Mouse (Mus musculus): ENCODE measurements around the gene Rnf217. TPM values are rescaled to one million over a fixed set of nuclear protein-coding genes. Genes with fewer than 3 reads are reported as not detected.

Gene Rnf217
- polyA plus RNA-seq, 1 experiment from 2014 or later: 1.5 TPM

DNA sequence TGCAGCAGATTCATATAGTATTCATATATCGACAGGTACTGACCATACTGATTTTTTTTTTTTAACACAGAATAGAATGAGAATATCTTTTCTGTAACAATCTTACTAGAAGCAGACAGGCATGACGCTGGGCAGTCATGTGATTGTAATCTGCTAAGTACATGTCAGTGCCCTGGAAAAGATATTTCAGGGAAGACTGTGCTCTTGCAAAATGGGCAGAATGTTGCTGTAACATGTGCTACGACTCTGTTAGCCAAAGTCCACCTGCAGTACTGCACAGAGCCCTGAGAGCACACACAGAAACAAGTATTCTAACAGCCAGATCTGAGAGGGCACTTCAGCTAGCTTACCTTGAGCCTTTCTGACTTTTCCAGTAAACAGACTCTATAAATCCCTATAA lies 83.3 kb downstream of the Rnf217 start:
- no peaks in the 10 kb centered on the region for H3K36me3 ChIP-seq
- no peak overlapping the region for H3K4me2 ChIP-seq (replicated peaks)
- no peak overlapping the region for H3K9ac ChIP-seq (replicated peaks)
- no peak overlapping the region for H3K27ac ChIP-seq (replicated peaks)
- no peak for ATAC-seq (replicated peaks)
- H3K27me3 ChIP-seq: no peaks in the 10 kb centered on the region
- no peaks in the 10 kb centered on the region for H3K9me3 ChIP-seq
- peaks cover 5% of the 10 kb centered on the region; the same call in 1 of the 2 replicates for H3K4me1 ChIP-seq
- H3K4me3 ChIP-seq: no peak overlapping the region
- 90% methylated on average over 3 of the region's 3 CpGs for WGBS

DNA sequence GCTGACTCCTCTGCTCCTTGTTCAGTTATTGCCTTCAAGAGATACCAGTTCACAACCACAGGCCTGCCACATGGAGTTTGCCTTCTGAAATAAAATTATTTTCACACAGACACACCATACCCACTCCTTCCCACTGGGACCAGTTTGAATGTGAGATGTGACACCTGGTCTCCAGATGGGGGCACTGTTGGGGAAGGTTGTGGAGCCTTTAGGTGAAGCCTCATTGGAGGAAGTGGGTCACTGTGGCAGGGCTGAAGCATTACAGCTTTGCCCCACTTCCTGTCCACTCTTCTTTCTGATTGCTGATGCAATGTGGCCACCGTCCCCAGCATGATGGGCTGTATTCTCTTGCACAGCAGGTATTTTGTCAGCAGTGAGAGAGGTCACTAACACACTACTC lies 89.6 kb downstream of the Rnf217 start:
- peaks cover 7% of the 10 kb centered on the region; the same call in 1 of the 2 replicates for H3K4me1 ChIP-seq
- H3K36me3 ChIP-seq: no peaks in the 10 kb centered on the region
- ATAC-seq (replicated peaks): 0 out of 2 replicates have a peak, but pooled peaks have one; percentile 26
- H3K9me3 ChIP-seq: no peaks in the 10 kb centered on the region
- no peaks in the 10 kb centered on the region for H3K27me3 ChIP-seq
- H3K4me2 ChIP-seq (replicated peaks): no peak overlapping the region
- 48% methylated on average over 1 of the region's 1 CpGs for WGBS
- H3K9ac ChIP-seq (replicated peaks): no peak overlapping the region
- H3K27ac ChIP-seq (replicated peaks): no peak overlapping the region
- no peak overlapping the region for H3K4me3 ChIP-seq

GRCm38 (mm10) chr10:31518210-31518609 lies 90.8 kb downstream of the Rnf217 start:
- WGBS: 93% methylated on average over 4 of the region's 4 CpGs
- H3K4me2 ChIP-seq (replicated peaks): no peak overlapping the region
- no peak overlapping the region for H3K4me3 ChIP-seq
- H3K4me1 ChIP-seq: peaks cover 7% of the 10 kb centered on the region; the same call in 1 of the 2 replicates
- no peaks in the 10 kb centered on the region for H3K9me3 ChIP-seq
- ATAC-seq (replicated peaks): no peak
- no peak overlapping the region for H3K27ac ChIP-seq (replicated peaks)
- no peak overlapping the region for H3K9ac ChIP-seq (replicated peaks)
- H3K36me3 ChIP-seq: no peaks in the 10 kb centered on the region
- H3K27me3 ChIP-seq: no peaks in the 10 kb centered on the region

- Histone ChIP-seq H3K9ac (replicated peaks) (no peak overlapping the region), H3K27me3 (no peaks in the 10 kb centered on the region), H3K36me3 (no peaks in the 10 kb centered on the region), H3K4me1 (peaks cover 7% of the 10 kb centered on the region; the same call in 1 of the 2 replicates), H3K9me3 (no peaks in the 10 kb centered on the region), H3K4me2 (replicated peaks) (no peak overlapping the region), H3K27ac (replicated peaks) (no peak overlapping the region), H3K4me3 (no peak overlapping the region)
- ATAC-seq (replicated peaks): no peak
- 84% methylated on average over 4 of the region's 4 CpGs for WGBS
Measured at GRCm38 (mm10) chr10:31517192-31517591, 91.8 kb downstream of the Rnf217 start.

GRCm38 (mm10) chr10:31515897-31516296 lies 93.1 kb downstream of the Rnf217 start:
- H3K27ac ChIP-seq (replicated peaks): peak overlapping the region; percentile 53
- WGBS: 32% methylated on average over 1 of the region's 1 CpGs
- no peaks in the 10 kb centered on the region for H3K27me3 ChIP-seq
- H3K9ac ChIP-seq (replicated peaks): no peak overlapping the region
- H3K36me3 ChIP-seq: no peaks in the 10 kb centered on the region
- H3K4me2 ChIP-seq (replicated peaks): no peak overlapping the region
- peak; percentile 92 for ATAC-seq (replicated peaks)
- H3K9me3 ChIP-seq: no peaks in the 10 kb centered on the region
- H3K4me3 ChIP-seq: no peak overlapping the region
- H3K4me1 ChIP-seq: peaks cover 7% of the 10 kb centered on the region; the same call in 1 of the 2 replicates

DNA sequence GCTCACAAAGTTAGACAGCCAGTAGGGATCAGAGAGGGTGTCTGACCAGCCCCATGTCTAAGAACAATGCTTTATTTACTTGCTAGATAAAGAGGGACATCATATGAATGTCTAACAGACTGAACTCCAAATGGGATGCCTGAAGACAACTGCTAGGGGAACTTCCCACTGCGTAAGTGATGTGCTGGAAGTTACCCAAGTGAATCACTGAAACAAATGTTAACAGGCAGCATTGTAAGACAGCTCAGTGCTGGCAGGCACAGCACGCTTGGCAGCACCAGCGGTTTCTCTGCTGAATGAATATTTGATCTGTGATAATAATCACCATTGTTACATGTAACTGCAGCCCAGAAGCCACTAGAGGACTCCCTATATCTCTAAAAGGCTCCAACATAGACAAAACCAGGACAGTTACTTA lies 104.8 kb downstream of the Rnf217 start:
- 34% methylated on average over 3 of the region's 3 CpGs for WGBS
- Histone ChIP-seq H3K4me3 (no peak overlapping the region), H3K27ac (replicated peaks) (no peak overlapping the region), H3K4me1 (peaks cover 8% of the 10 kb centered on the region; the same call in 1 of the 2 replicates), H3K36me3 (no peaks in the 10 kb centered on the region), H3K4me2 (replicated peaks) (no peak overlapping the region), H3K27me3 (no peaks in the 10 kb centered on the region), H3K9me3 (no peaks in the 10 kb centered on the region), H3K9ac (replicated peaks) (no peak overlapping the region)
- peak; percentile 87 for ATAC-seq (replicated peaks)

GRCm38 (mm10) chr10:31503542-31504133 lies 105.3 kb downstream of the Rnf217 start:
- Histone ChIP-seq H3K27me3 (no peaks in the 10 kb centered on the region), H3K9me3 (no peaks in the 10 kb centered on the region), H3K27ac (replicated peaks) (no peak overlapping the region), H3K4me3 (no peak overlapping the region), H3K9ac (replicated peaks) (no peak overlapping the region), H3K4me2 (replicated peaks) (no peak overlapping the region), H3K4me1 (peaks cover 8% of the 10 kb centered on the region; the same call in 1 of the 2 replicates), H3K36me3 (no peaks in the 10 kb centered on the region)
- ATAC-seq (replicated peaks): peak; percentile 41; the same call in 1 of the 2 replicates
- WGBS: 73% methylated on average over 8 of the region's 8 CpGs

DNA sequence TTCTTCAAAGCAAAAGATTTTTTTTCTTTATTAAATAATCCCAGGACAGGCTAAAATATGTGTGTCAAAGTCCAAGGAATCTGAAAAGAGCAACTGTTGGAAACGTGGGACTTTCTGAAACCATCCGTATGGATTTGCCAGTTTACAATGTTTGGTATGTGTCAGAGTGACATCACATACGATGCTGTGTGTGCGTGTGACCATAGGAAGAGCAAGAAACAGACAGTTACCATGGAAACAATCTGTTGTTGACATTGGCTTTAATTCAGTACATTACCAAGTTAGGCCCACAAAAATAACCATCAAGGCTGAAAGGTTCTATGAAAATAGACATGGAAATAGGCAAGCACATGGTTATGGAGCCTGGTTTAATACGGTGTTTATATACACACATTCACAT lies 107.3 kb downstream of the Rnf217 start:
- no peaks in the 10 kb centered on the region for H3K36me3 ChIP-seq
- ATAC-seq (replicated peaks): peak; percentile 58
- no peak overlapping the region for H3K4me3 ChIP-seq
- H3K9ac ChIP-seq (replicated peaks): no peak overlapping the region
- H3K4me2 ChIP-seq (replicated peaks): no peak overlapping the region
- H3K4me1 ChIP-seq: peaks cover 8% of the 10 kb centered on the region; the same call in 1 of the 2 replicates
- no peaks in the 10 kb centered on the region for H3K27me3 ChIP-seq
- WGBS: 61% methylated on average over 5 of the region's 5 CpGs
- no peak overlapping the region for H3K27ac ChIP-seq (replicated peaks)
- H3K9me3 ChIP-seq: no peaks in the 10 kb centered on the region

DNA sequence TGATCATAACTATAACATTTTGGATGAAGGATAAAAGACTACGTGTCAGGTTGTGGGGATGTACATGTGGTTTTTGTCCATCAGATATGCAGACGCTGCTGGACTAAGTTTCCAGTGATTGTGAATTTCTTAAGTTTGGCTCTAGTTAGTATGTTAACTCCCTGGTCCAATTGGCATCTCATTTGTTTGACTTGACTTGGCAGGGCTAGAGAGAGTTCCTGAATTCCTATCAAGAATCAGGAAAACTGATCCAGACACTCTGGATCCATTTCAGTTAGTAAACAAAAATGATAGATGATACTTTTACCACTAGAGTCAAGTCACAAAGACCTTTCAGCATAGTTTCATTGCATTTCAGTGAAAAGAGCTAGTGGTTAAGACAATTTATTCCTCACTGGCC lies 112.1 kb downstream of the Rnf217 start:
- no peak overlapping the region for H3K27ac ChIP-seq (replicated peaks)
- H3K9me3 ChIP-seq: no peaks in the 10 kb centered on the region
- 83% methylated on average over 2 of the region's 2 CpGs for whole genome bisulfite sequencing
- no peak for ATAC-seq (replicated peaks)
- no peaks in the 10 kb centered on the region for H3K27me3 ChIP-seq
- H3K9ac ChIP-seq (replicated peaks): no peak overlapping the region
- no peak overlapping the region for H3K4me3 ChIP-seq
- H3K4me1 ChIP-seq: peaks cover 3% of the 10 kb centered on the region; the same call in 1 of the 2 replicates
- no peaks in the 10 kb centered on the region for H3K36me3 ChIP-seq
- no peak overlapping the region for H3K4me2 ChIP-seq (replicated peaks)

- Histone ChIP-seq H3K36me3 (no peaks in the 10 kb centered on the region), H3K4me3 (no peak overlapping the region), H3K4me2 (replicated peaks) (no peak overlapping the region), H3K4me1 (peaks cover 3% of the 10 kb centered on the region; the same call in 1 of the 2 replicates), H3K27ac (replicated peaks) (no peak overlapping the region), H3K9ac (replicated peaks) (no peak overlapping the region), H3K9me3 (no peaks in the 10 kb centered on the region), H3K27me3 (no peaks in the 10 kb centered on the region)
- ATAC-seq (replicated peaks): no peak
- 66% methylated on average over 3 of the region's 3 CpGs for WGBS
Measured at GRCm38 (mm10) chr10:31495826-31496225, 113.2 kb downstream of the Rnf217 start.

- peaks cover 3% of the 10 kb centered on the region; the same call in 1 of the 2 replicates for H3K4me1 ChIP-seq
- H3K27me3 ChIP-seq: no peaks in the 10 kb centered on the region
- H3K9me3 ChIP-seq: no peaks in the 10 kb centered on the region
- no peak overlapping the region for H3K27ac ChIP-seq (replicated peaks)
- no peak overlapping the region for H3K9ac ChIP-seq (replicated peaks)
- ATAC-seq (replicated peaks): no peak
- 100% methylated on average over 1 of the region's 1 CpGs for WGBS
- H3K4me3 ChIP-seq: no peak overlapping the region
- no peak overlapping the region for H3K4me2 ChIP-seq (replicated peaks)
- H3K36me3 ChIP-seq: 0 out of 2 replicates have a peak, but pooled peaks cover 3% of the 10 kb centered on the region
Measured at GRCm38 (mm10) chr10:31494296-31494695, 114.7 kb downstream of the Rnf217 start.

GRCm38 (mm10) chr10:31467043-31467898 lies 141.7 kb downstream of the Rnf217 start:
- 83% methylated on average over 10 of the region's 10 CpGs for WGBS
- Histone ChIP-seq H3K4me1 (0 out of 2 replicates have a peak, but pooled peaks cover 3% of the 10 kb centered on the region), H3K27ac (replicated peaks) (no peak overlapping the region)

More at GRCm38 (mm10) chr10:31467043-31467898, 141.7 kb downstream of the Rnf217 start:
- no peak overlapping the region for H3K4me2 ChIP-seq (replicated peaks)
- no peaks in the 10 kb centered on the region for H3K27me3 ChIP-seq
- no peak overlapping the region for H3K9ac ChIP-seq (replicated peaks)
- no peak for ATAC-seq (replicated peaks)
- H3K4me3 ChIP-seq: no peak overlapping the region
- H3K9me3 ChIP-seq: no peaks in the 10 kb centered on the region
- H3K36me3 ChIP-seq: no peaks in the 10 kb centered on the region

Measured in forebrain, embryonic 15.5 days (tissue).